Mouse (Mus musculus): ENCODE measurements around the gene Ubr1.
"Not testable (repeated sequence)": the region's sequence is repeated elsewhere in the genome, so short reads cannot be mapped to it uniquely, and the experiment has no call there.

Gene Ubr1

DNA sequence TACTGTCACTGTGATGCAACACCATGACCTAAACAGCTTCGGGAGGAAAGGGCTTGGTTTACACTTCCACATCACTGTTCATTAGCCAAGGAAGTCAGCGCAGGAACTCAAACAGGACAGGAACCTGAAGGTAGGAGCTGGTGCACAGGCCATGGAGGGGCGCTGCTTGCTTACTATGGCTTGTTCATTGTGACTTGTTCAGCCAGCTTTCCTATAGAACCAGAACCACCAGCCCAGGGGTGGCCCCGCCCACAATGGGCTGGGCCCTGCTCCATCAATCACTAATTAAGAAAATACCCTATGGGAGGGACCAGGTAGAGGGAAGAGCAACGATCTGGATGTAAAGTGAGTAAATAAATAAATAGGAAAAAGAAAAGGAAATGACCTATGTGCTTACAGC lies 2.4 kb upstream of the Ubr1 start:
- DNase-seq, result no peak

DNA sequence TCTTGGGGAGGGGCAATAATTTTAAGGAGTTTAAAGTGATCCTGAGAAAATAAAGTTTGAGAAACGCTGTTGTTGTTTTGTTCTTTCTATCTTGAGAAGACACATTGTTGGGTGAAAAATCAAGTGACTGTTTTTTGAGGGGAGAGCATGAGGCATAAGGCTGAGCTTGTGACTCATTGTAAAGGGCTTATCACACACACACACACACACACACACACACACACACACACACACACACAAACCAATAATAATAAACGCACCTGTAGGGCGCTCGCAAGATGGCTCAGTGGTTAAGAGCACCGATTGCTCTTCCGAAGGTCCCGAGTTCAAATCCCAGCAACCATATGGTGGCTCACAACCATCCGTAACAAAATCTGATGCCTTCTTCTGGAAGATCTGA lies 1.7 kb upstream of the Ubr1 start:
- DNase-seq, result not testable (repeated sequence)

DNA sequence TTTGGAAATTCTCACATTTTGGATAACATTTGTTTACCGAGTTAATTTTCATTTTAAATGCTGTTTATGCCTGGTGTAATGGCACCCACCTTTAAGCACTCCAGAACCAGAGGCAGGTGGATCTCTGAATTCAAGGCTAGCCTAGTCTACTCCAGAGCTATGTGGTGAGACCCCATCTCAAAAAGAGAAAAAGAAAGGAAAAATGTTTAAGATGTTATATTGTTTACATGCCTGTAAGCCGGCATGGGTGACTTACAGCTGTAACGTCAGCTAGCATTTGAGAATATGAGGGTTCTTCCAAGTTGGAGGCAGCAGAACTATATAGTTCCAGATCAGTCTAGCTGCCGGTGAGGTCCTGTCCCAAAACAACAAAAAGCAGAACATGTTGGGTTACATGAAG lies 1.3 kb upstream of the Ubr1 start:
- no peak for DNase-seq

DNA sequence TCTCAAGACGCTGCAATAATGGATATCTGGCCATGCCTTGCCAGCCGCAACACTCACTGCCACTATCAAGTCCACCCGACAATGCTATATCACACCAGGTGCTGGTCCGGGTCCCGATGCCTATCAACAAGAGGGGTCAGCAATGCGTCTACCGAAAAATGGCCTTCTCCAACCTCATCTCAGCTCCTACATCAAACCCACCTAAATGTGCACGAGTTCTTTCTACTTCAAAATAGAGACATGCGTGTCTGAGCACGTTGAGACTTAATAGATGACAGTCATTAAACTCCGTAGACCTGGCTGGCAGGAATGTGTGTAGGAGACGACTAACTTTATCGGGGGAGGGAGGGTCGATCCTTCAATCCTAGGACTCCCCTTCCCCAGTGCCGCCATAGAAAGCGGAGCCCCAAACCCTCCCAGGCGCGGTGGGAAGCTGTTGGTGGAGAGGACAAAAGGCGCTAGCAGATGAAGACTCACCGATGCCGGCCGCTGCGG lies 423 bp downstream of the Ubr1 start:
- DNase-seq, result no peak

DNA sequence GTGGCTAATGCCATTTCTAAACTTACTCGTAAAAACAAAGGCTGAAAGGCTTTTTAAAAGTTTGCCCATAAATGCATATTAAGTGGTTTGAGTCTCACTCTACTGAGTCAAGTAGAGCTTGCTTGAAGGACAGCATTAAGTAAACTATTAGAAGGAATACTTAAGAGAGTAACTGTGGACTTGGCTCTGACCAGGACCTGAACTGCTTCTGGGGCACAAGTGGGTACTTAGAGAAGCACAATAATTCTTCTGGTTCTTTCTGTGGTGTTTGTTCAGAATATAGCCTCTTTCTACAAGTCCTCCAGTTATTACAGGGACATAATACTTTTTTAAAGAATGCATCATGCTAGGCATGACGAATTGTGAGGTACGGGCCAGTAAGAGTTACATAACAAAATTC lies 5.0 kb downstream of the Ubr1 start:
- no peak for DNase-seq

DNA sequence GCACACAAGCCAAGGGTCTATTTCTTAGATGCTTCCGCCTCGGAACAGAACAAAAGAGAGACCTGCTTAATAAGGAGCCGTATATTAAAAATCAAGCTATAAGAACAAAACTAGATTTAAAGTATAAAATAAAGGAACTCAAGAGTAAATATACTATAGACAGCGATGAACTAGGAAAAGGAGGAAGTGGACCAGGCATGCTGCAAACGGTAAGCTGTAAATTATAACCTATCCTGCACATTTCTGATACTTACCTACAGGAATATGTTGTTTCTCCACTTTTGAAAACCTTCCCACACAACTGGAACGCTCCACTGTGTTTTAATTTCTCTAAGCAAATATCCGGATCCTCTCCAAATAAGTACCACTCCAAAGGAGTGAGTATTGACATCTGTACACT lies 7.4 kb downstream of the Ubr1 start:
- DNase-seq, result no peak

DNA sequence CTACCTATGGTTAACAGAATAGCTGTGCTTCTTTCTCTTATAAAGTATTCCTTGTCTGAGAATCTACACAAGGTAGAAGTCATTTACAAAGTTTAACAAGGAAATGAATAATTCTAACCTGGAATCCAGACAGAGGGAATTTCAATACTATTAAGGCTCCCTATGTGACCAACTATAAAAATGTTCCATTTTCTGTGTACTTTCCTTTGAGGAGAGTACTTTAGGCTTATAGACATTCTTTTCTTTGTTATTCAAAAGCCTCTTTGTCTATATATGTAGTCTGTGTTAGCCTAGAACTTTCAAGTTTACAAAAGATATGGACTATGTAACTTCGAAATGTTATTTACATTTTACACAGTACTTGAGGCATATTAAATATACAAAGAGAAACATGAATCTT lies 10.3 kb downstream of the Ubr1 start:
- no peak for DNase-seq

DNA sequence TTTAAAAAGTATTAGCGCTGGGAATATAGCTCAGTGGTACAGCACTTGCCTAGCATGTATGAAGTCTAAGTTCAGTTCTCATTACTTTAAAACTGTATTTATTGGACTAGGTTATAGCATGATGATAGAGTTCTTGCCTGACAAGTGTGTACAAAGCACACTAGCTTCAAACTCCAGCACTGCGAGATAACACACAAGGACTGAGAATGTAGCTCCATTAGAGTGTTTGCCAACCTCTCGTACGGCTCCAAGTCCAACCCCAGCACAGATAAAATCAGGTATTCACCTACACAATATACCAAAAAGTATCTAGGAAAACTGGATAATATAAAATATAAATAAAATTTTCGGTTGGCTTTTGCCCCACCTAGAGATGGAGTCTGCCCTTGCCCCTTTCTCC lies 10.7 kb downstream of the Ubr1 start:
- DNase-seq, result no peak

DNA sequence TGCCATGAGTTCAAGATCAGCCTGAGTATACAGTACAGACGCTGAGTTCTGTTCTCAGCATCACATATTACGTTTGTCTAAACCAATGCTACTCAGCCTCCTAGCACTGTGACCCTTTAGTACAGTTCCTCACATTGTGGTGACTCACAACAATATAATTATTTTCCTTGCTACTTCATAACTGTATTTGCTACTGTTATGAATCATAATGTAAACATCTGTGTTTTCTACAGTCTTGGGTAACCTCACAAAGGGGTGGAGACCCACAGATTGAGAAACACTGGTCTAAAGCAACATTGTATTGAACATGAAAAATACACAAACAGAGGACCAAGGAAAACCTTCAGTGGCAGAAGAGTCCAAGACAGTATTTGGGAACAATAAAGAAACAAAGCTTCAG lies 11.2 kb downstream of the Ubr1 start:
- DNase-seq, result no peak

DNA sequence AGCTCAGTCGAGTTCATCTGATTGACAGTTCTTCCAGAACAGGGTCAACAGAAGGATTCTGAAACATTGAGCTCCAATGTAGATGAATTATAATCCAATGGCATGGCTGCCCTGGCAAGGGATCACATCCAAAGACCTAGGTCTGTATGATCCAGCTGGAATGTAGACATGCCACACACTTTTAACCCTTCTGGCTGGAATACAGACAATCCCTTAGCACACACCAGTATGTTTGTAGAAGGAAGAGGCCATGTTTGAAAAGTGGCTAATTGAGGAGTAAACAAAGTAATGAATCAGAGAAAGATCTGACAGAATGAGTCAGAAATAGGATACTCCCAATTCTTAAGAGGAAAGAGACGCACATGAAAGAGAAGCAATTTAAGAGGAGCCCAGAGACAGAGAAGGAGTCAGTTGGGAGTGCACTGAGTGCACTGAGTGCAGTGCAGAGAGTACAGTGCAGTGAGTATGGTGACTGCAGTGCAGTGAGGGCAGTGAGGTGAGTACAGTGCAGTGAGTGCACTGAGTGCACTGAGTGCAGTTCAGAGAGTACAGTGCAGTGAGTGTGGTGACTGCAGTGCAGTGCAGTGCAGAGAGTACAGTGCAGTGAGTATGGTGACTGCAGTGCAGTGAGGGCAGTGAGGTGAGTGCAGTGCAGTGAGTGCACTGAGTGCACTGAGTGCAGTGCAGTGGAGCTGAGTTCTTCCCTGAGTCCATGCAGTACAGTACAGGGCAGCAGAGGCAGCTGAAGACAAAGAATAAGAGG lies 18.2 kb downstream of the Ubr1 start:
- no peak for DNase-seq

DNA sequence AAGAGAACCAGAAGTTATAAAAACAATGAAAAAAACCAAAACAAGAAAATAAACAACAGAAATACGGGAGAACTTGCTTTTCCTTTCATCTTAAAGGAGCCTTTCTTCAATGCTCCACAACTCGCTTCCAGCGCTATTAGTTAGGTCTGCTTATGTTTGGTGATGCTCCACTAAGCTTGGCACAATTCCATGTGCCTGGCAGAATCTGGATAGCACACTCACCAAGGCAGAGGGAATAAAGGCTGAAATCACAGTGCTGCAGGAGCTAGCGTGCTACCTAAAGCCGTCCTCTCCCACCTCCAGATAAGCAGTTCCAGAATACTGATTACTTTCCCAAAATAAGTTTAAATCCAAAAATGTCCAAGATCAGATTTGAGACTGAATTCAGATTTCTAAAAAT lies 19.3 kb downstream of the Ubr1 start:
- no peak for DNase-seq

DNA sequence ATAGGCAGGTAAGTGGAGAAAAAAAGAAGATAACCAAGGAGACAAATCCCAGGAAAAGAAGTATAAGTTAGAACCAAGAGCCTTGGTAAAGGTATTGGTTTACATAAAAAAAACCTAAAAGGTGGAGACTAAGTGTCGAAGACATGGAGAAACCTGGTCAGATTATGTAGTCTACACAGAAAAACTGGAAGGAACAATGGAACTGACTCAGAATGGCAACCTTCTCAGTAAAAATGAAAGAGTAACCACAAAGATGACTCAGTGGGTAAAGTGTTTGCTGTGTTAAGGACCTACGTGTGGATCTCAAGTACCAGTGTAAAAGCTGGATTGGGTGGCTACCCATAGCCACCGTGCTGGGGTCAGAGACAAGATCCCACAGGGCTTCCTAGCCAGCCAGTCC lies 37.5 kb downstream of the Ubr1 start:
- no peak for DNase-seq

DNA sequence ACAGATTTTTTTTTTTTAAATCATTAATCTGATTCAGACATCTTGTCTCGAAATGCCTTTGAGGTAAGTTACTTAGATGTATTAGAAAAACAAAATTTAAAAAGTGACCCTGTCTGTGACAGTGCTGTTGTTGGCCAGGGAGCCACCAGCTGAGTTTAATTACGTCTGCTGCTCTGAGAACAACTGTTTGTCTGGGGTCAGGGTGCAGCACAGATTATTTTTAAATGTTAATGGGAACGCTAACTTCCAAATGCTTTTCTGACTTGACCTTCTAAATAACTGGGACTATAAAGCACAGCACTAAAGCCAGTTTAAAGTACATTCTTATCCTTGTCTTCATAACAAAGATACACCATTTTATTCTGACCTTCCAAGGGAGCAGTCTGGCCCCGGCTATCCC lies 61.0 kb downstream of the Ubr1 start:
- no peak for DNase-seq

DNA sequence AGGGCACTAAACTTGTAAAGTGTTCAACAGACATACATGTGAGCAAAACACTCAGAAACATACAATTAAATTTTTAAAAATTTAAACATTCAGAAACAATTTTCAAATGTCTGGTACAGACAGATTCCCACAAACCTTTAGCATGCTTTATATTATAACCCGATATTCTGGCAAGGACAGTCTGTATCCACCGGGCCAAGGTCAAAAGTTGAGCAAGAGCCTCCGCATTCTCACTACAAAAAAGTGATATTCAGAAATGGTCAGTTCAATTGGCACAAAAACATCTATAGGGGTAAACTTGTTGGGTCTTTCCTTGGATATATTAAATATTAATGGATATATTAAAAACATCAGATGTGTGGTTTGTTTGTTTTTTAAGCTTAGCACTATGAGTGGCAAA lies 74.2 kb downstream of the Ubr1 start:
- DNase-seq, result no peak

DNA sequence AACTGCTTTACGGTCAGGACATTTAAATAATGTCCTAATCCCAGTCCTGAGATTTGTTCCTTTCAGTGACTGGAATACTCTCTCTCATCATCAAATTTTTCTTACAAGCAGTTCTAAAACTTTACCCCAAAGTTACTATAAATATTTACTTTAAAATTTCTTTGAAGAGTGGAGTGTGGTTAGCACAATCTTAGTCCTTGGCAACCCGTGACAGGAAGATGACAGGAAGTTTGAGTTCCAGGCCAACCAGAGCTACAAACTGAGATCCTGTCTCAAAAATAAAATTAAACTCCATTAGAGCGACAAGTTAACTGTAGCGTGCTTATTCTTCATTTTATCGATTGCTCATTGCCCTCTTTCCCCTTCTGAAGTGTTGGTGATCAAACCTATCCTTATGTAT lies 82.9 kb downstream of the Ubr1 start:
- DNase-seq, result no peak

DNA sequence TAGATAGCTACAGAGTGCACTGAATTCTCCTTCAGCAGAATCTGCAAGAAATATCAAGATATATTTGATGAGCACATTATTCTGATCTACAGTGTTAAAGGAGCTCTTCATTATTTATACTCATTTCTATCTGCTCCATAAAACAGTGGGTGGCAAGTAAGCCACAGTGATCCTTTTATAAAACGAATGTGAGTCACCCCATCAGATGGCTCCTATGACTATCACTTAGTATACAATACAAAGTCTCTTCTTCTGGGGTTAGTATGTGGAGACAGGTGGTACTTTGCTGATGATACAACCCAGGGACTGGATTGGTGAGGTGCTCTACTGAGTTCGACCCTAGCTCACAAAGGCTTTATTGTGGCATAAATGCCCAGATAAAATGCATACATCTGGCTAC lies 97.3 kb downstream of the Ubr1 start:
- DNase-seq, result no peak

DNA sequence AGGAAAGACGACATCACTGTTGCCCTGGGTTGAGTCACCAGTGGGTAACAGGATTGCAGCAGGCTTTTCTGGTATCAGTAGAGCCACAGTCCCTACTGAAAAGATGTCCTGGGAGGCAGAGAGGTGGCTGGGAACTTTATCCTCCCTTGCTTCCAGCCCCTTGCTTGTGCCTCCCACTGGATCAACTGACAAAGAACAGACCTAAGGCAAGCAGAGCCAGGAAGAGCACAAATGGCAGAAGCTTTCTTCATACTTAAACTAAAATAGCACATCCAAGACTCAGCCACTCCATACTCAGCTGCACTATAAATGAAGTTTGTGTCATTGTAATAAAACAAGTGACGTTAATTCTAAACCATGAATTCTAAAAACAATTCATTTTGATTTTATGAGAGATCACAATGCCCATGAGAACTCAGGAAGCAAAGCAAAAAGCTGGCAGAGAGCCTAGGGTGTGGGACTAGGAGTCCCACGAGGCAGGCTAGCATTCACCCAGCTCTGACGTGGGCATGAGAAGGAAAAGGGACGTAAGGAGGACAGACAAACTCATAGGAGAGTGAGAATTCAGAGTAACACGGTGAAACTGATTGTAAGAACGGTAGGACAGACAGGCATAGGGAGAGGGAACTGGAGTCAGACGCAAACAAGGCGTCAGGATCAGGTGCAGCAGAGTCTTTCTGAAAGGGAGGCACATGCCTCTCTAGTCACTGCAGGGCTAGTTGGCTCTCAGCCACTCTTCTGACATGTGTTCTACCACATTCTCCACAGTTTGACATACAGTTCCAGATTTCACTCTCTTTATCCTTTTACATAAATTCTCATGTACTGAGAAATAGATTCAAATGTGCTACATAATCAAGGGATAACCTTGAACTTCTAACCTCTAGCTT lies 98.8 kb downstream of the Ubr1 start:
- no peak for DNase-seq

DNA sequence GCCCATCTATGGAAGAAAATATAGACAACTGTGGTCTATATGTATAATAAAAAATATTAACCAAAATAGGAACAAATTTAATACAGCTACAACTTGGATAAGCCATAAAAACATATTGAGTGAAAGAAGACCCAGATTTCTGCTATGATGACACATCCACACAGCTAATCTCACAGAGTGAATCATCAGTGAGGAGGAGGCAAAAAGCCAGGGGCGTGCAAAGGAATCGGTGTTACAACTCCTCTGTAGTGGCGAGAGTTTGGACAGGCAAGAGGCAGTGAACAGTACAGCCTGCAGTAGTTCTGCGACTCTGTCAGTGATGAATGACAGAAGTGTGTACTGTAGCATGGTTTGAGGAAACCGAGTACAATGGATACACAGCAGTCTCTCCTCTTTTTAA lies 103.2 kb downstream of the Ubr1 start:
- DNase-seq, result no peak

DNA sequence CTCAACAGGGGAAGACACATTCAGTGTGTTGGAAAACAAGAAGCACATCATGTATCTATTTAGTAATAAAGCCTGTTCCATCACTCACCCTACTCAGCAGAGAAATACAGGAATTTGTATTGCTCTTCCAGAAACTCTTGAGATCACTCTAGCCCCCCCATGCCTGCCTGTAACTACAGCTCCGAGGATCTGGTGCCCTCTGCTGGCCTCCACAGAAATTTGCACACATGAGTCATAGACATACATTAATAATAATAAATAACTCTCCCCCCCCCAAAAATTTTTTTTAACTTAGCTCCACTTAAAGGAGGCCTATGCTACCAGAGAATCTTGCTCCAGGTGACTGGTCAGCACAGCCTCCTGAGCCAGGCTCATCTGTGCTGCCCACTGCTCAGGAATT lies 104.0 kb downstream of the Ubr1 start:
- DNase-seq, result peak; percentile 14 to 16

DNA sequence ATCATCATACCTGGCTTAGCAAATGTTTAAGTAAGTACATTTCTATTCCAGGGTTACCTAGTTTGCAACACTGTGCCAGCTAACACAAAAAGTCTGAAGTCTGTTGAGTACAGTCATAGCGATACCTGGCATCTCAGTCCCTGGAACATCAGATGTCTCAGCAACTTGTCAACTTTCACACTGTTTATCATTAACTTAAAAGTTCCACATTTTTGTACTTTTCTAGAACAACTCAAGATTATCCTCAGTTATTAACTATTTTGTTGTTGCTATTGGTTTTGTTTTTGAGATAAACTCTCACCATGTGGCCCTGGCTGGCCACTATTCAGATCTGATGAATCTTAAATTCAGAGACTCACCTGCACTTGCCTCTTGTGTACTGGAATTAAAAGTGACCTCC lies 107.1 kb downstream of the Ubr1 start:
- DNase-seq, result no peak

DNA sequence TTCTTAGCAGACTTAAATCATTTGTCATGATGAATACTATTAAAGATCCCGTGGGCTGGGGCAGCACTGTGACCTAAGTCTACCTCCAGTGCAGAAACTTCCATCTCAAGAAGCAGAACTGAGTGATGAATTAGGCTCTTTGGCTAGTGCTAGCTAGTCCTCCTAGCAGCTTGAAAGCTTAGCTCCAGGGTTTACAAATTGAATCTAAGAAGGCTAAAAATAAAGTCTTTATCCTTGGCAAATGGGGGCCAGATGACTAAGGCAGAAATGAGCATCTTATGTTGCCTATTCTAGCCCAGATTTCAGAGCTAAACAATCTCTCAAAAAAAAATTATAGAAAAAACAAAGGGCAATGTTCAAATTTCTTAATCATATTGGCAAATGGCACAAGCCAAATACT lies 109.8 kb downstream of the Ubr1 start:
- no peak for DNase-seq

DNA sequence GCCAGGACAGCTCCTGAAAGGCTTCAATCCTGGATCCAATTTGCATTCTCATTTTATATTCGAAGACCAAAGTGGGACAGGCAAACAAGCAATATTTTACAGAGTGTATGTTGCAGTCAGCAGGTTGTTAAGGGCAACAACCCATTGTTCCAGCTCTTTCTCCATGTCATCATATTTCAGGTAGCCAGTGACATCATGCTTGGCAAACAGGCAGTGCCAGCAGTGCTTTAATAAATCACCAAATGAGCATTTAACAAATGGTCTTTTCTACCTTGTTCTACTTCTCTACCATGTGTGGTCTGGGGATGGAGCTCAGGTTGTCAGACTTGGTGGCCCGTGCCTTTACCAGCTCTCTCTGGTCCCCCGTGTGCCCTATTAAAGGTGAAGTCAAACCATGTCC lies 112.4 kb downstream of the Ubr1 start:
- no peak for DNase-seq

DNA sequence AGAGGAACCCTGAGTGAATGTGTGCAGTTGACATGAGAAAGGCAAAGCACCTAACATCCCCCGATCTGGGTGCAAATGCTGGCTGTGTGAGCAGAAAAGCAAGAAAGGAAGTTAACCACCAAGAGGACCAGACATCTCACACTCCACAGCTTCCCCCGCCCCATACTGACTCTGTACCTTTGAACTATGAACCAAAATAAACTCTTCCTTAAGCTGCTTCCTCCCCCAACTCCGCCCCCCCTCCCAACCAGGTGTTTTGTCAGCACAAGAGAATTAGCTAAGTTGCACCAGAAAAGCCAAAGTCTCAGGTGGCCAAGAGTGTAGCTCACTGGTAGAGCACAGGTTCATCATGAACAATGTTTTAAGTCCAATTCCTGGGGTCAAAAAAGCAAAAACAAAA lies 117.4 kb downstream of the Ubr1 start:
- peak; percentile 56 to 73 for DNase-seq

DNA sequence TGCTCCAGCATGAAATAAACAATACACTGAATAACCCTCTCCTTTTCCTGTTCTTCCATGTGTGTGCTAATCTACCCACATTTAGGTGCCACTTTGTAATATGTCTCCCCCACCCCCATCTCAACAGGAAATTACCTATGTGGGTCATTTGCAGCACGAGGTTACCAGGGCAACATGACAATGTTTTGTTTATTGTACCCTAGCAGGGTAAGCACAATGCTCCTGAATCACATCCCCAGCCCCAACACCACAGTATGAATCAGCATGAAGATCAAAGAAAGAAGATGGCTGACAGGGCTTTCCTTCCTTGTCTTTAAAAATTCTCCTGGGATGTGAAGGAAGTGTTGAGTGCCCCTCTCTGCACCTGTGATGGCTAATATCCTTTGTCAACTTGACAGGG lies 117.9 kb downstream of the Ubr1 start:
- peak; percentile 12 to 56 for DNase-seq
